Mouse (Mus musculus): ENCODE results near the gene Pik3cd.
A peak's percentile ranks its signal among the peaks of the same experiment; 100 is the strongest.

GRCm38 (mm10) chr4:149654232-149654631 lies 48.1 kb downstream of the Pik3cd start:
- TF ChIP-seq CTCF (IDR thresholded peaks at IDR 0.05; ENCODE audit: borderline replicate concordance, control insufficient read depth, extremely low read depth, insufficient read depth, low read length, poor library complexity) (peak; percentile 62; the same call in 1 of the 2 replicates), POLR2A (IDR thresholded peaks at IDR 0.05; ENCODE audit: control insufficient read depth, extremely low read depth, insufficient read depth, low read length, poor library complexity) (no peak)

Data from thymus, adult 2 months (tissue).